21 mouse cellular contexts compared by ENCODE assay signal in genomic region chr19:32366406-32366805, GRCm38 (mm10). TPM values are rescaled to one million over a fixed set of nuclear protein-coding genes. Genes with fewer than 3 reads are reported as not detected.
DNase-seq lines count a peak whose midpoint lies in the region; ATAC-seq lines count a peak whose summit lies in the region.
"Had no signal": no experiment of that assay in that cellular context is flagged by ENCODE, and none has a peak within 500 bp of the region (broad histone marks: within the 10 kb centered on the region; RNA-seq: fewer than 3 reads in every experiment).

No protein-coding gene starts in this region.

- no peak overlapping the region for H3K27ac ChIP-seq in heart, embryonic 10.5 days
- no peak overlapping the region for H3K27ac ChIP-seq in forebrain, embryonic 13.5 days
- H3K27ac ChIP-seq: embryonic facial prominence, embryonic 15.5 days; forebrain, embryonic 10.5 days; forebrain, embryonic 15.5 days; heart, embryonic 15.5 days; hindbrain, embryonic 15.5 days had no signal

- H3K36me3 ChIP-seq in heart, embryonic 10.5 days: no peaks in the 10 kb centered on the region
- H3K36me3 ChIP-seq in forebrain, embryonic 13.5 days (ENCODE audit: poor library complexity, severe bottlenecking): no peaks in the 10 kb centered on the region
- H3K36me3 ChIP-seq: embryonic facial prominence, embryonic 15.5 days; forebrain, embryonic 10.5 days; forebrain, embryonic 15.5 days; heart, embryonic 15.5 days; hindbrain, embryonic 15.5 days had no signal

- H3K9ac ChIP-seq in forebrain, embryonic 13.5 days: no peak overlapping the region
- H3K9ac ChIP-seq: embryonic facial prominence, embryonic 15.5 days; forebrain, embryonic 15.5 days; heart, embryonic 15.5 days; hindbrain, embryonic 15.5 days had no signal

- peak; percentile 74 for DNase-seq in gastrocnemius, adult 18-20 months (ENCODE audit: low spot score)
- no peak for DNase-seq in gastrocnemius, postnatal 4 days (ENCODE audit: low spot score in 2 of 2)
- DNase-seq in heart, embryonic 10.5 days (ENCODE audit: low spot score): peak; percentile 46
- no peak for DNase-seq in heart, postnatal 14 days
- DNase-seq in NIH3T3 (ENCODE audit: low read depth): peak; percentile 21
- peak; percentile 71 for DNase-seq in gastrocnemius, postnatal 25 days
- DNase-seq: adrenal gland, postnatal 14 days; cerebellum, adult 18-20 months; cerebellum, postnatal 10 days; heart, postnatal 36 days; kidney, adult 11 months had no signal

- H3K9me3 ChIP-seq in heart, embryonic 10.5 days: no peaks in the 10 kb centered on the region
- H3K9me3 ChIP-seq in forebrain, embryonic 13.5 days (replicated peaks): no peaks in the 10 kb centered on the region
- H3K9me3 ChIP-seq: embryonic facial prominence, embryonic 15.5 days; forebrain, embryonic 10.5 days; forebrain, embryonic 15.5 days; heart, embryonic 15.5 days; hindbrain, embryonic 15.5 days had no signal

- no peaks in the 10 kb centered on the region for H3K27me3 ChIP-seq in heart, embryonic 10.5 days (ENCODE audit: insufficient read depth, poor library complexity, severe bottlenecking)
- no peaks in the 10 kb centered on the region for H3K27me3 ChIP-seq in forebrain, embryonic 13.5 days
- H3K27me3 ChIP-seq: embryonic facial prominence, embryonic 15.5 days; forebrain, embryonic 15.5 days; heart, embryonic 15.5 days; hindbrain, embryonic 15.5 days; Patski had no signal

- 88% methylated on average over 9 of the region's 9 CpGs for WGBS in heart, embryonic 10.5 days
- 82% methylated on average over 9 of the region's 9 CpGs for WGBS in forebrain, embryonic 13.5 days

- peaks cover 29% of the 10 kb centered on the region for H3K4me1 ChIP-seq in heart, embryonic 10.5 days
- no peaks in the 10 kb centered on the region for H3K4me1 ChIP-seq in forebrain, embryonic 13.5 days
- H3K4me1 ChIP-seq: forebrain, embryonic 10.5 days; hindbrain, embryonic 15.5 days had no signal

- intact Hi-C loops in heart, postnatal 14 days (cut with DNase I): no loop called here

- no peak overlapping the region for H3K4me2 ChIP-seq in forebrain, embryonic 13.5 days
- H3K4me2 ChIP-seq: embryonic facial prominence, embryonic 15.5 days; forebrain, embryonic 15.5 days; heart, embryonic 11.5 days; heart, embryonic 15.5 days; hindbrain, embryonic 15.5 days had no signal

- no peak overlapping the region for H3K4me3 ChIP-seq in heart, embryonic 10.5 days
- H3K4me3 ChIP-seq in forebrain, embryonic 13.5 days: no peak overlapping the region
- H3K4me3 ChIP-seq: embryonic facial prominence, embryonic 15.5 days; erythroblast, embryonic 14.5 days; forebrain, embryonic 10.5 days; forebrain, embryonic 15.5 days; heart, embryonic 15.5 days; hindbrain, embryonic 15.5 days had no signal

- no peak for ATAC-seq in forebrain, embryonic 13.5 days
- ATAC-seq: activated CD4-positive, CD25-positive, alpha-beta regulatory T cell, adult 4 months; forebrain, embryonic 15.5 days; Patski had no signal

RNA-seq across cellular contexts. Expression of gene Sgms1, which starts 23.1 kb away (rescaled TPM):
- 10 to 100 TPM; 55.6 to 56.4 TPM for total RNA-seq in gastrocnemius, adult 18-20 months (2021)
- total RNA-seq in gastrocnemius, postnatal 4 days (2021): 10 to 100 TPM; 62.4 to 73.1 TPM
- 41.5 and 45.9 TPM in 2 replicates for polyA plus RNA-seq in heart, embryonic 10.5 days (2016; fragmentation: Nextera tagmentation; extraction: Ambion mirVana)
- total RNA-seq in heart, postnatal 14 days (2021): 10 to 100 TPM; 75.1 to 77.5 TPM
- 10 to 100 TPM; 37.2 to 42.0 TPM for total RNA-seq in gastrocnemius, postnatal 25 days (2021)
- 9.9 and 11.1 TPM in 2 replicates for polyA plus RNA-seq in forebrain, embryonic 13.5 days (2015; fragmentation: Nextera tagmentation; extraction: Ambion mirVana)

Comparison
In these comparisons a context has a peak if more than half of its experiments do, and no peak if none do; other contexts are left out.
1. DNase-seq: peak in gastrocnemius, adult 18-20 months (single experiment), heart, embryonic 10.5 days (single experiment), NIH3T3 (single experiment) and gastrocnemius, postnatal 25 days (single experiment); none in gastrocnemius, postnatal 4 days (0 of 2) and heart, postnatal 14 days (0 of 2).